Mouse (Mus musculus): ENCODE data around the gene Poln. TPM values are rescaled to one million over a fixed set of nuclear protein-coding genes. Genes with fewer than 3 reads are reported as not detected.

The Poln gene
- polyA plus RNA-seq, 1 experiment from 2014 or later = 1.2 TPM

- Histone ChIP-seq H3K27me3 (peaks cover 64% of the 10 kb centered on the region), H3K9ac (no peak overlapping the region), H3K4me2 (replicated peaks) (no peak overlapping the region), H3K27ac (no peak overlapping the region), H3K4me1 (peaks cover 6% of the 10 kb centered on the region; the same call in 1 of the 2 replicates), H3K9me3 (no peaks in the 10 kb centered on the region), H3K4me3 (no peak overlapping the region), H3K36me3 (no peaks in the 10 kb centered on the region)
- WGBS = 78% methylated on average over 3 of the region's 3 CpGs
- ATAC-seq (ENCODE audit: insufficient number of reproducible peaks, insufficient read depth, low FRiP score, low TSS enrichment) = no peak
Measured at GRCm38 (mm10) chr5:33998505-33998877, 170.8 kb downstream of the Poln start.

DNA sequence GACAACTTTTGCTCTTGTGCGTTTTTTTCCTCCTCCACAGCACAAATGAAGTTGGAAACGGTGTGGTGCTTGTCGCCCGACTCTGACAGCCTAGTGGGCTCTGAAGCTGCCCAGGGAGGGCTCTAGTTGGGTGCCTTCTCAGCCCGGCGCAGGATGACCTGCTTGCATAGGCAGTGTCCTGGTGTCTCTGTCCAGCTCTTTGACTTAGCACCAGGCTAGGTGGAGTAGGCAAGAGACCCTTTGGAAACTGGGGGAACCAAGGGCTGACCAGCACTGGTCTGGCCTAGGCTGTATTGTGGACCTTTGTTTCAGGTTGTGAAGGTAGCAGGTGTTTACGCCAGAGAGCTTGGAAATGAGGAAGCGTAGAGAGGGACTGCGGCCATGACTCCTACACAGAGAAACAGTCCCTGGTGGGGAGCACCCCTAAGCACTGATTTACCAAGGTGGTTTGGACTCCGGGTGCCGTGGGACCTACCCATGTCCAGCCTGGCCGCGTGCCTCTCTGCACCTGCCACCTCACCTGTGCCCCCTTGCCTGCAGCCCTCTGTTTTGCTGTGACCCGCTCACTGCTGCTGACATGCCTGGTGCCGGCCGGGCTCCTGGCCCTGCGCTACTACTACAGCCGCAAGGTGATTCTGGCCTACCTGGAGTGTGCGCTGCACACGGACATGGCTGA, 171.3 kb downstream of the Poln start:
- Histone ChIP-seq H3K27ac (no peak overlapping the region), H3K4me3 (peak overlapping the region; percentile 64), H3K9me3 (no peaks in the 10 kb centered on the region), H3K4me2 (replicated peaks) (peak overlapping the region; percentile 97), H3K27me3 (peaks cover 64% of the 10 kb centered on the region), H3K4me1 (peaks cover 6% of the 10 kb centered on the region; the same call in 1 of the 2 replicates), H3K36me3 (no peaks in the 10 kb centered on the region), H3K9ac (no peak overlapping the region)
- WGBS = 67% methylated on average over 20 of the region's 20 CpGs
- ATAC-seq (ENCODE audit: insufficient number of reproducible peaks, insufficient read depth, low FRiP score, low TSS enrichment) = no peak

- peak; percentile 4; the same call in 1 of the 2 replicates for ATAC-seq (ENCODE audit: insufficient number of reproducible peaks, insufficient read depth, low FRiP score, low TSS enrichment)
Measured at GRCm38 (mm10) chr5:33997051-33997741, 172.1 kb downstream of the Poln start.

GRCm38 (mm10) chr5:33996694-33997045, 172.6 kb downstream of the Poln start:
- Histone ChIP-seq H3K4me1 (peaks cover 6% of the 10 kb centered on the region; the same call in 1 of the 2 replicates), H3K27me3 (peaks cover 64% of the 10 kb centered on the region), H3K4me2 (replicated peaks) (peak overlapping the region; percentile 97), H3K27ac (0 out of 2 replicates have a peak overlapping the region, but pooled peaks have one; percentile 50), H3K4me3 (peak overlapping the region; percentile 64), H3K9me3 (no peaks in the 10 kb centered on the region), H3K9ac (peak overlapping the region; percentile 36), H3K36me3 (no peaks in the 10 kb centered on the region)
- WGBS = under 1% methylated on average over 38 of the region's 55 CpGs
- ATAC-seq (ENCODE audit: insufficient number of reproducible peaks, insufficient read depth, low FRiP score, low TSS enrichment) = no peak; the same call in 1 of the 2 replicates

More at GRCm38 (mm10) chr5:33997051-33997741, 172.1 kb downstream of the Poln start:
- peaks cover 64% of the 10 kb centered on the region for H3K27me3 ChIP-seq
- no peaks in the 10 kb centered on the region for H3K9me3 ChIP-seq
- peak overlapping the region; percentile 97 for H3K4me2 ChIP-seq (replicated peaks)
- WGBS = under 1% methylated on average over 74 of the region's 80 CpGs
- no peaks in the 10 kb centered on the region for H3K36me3 ChIP-seq
- H3K27ac ChIP-seq = no peak overlapping the region
- peak overlapping the region; percentile 64 for H3K4me3 ChIP-seq
- H3K4me1 ChIP-seq = peaks cover 6% of the 10 kb centered on the region; the same call in 1 of the 2 replicates
- H3K9ac ChIP-seq = peak overlapping the region; percentile 36

DNA sequence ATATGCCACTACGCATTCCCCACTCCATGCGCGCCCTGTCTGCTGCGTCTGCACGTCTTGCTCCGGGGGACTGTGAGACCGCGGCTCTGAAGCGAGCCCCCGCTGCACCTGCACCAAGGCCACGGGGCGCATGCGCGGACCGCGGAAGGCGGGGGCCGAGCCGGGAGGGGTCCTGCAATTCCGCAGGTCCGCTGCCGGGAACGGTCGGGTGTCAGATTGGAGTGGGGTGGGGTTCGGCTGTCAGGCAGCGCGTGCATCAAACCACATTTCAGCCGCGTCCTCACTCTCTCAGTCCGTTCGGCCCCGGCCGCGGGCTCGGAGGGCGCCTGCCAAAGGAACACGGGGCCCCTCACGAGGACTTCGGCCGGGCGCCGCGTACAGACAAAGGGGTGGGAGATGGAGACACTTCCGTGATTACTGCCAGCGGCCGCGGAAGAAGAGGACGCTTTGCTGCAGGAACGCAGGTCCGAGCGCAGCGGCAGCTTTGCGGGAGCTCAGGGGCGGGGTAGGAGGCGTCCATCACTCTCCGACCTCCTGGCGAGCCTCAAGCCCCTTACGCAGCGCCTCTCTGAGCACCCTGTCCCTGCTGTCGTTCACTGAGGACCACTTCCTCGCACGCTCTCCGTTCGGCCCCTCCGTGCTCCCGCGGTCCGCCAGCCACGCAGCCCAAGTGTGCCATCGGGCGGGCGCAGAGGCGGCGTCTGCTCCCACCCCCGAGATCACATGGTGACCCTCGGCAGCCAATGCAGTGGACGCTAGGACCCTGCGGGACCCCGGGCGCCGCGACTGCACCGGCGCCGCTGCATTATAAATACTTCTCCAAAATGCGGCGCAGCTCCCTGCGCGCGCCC, 173.2 kb downstream of the Poln start, which contains the start of gene Nat8l:
TSS of gene Nat8l (plus strand) at position 142 of the 851 bp plus-strand sequence.
- H3K4me2 ChIP-seq (replicated peaks) = peak within 1 kb of the TSS; percentile 97
- peak within 1 kb of the TSS; percentile 50 for H3K27ac ChIP-seq
- peak within 1 kb of the TSS; percentile 64 for H3K4me3 ChIP-seq
- under 1% methylated on average over 90 of the region's 90 CpGs for WGBS
- H3K9me3 ChIP-seq = no peaks in the 10 kb centered on the region
- peaks cover 6% of the 10 kb centered on the region; the same call in 1 of the 2 replicates for H3K4me1 ChIP-seq
- peak within 1 kb of the TSS; percentile 40 for H3K9ac ChIP-seq
- peak; percentile 68 for ATAC-seq (ENCODE audit: insufficient number of reproducible peaks, insufficient read depth, low FRiP score, low TSS enrichment)
- H3K36me3 ChIP-seq = no peaks in the 10 kb centered on the region
- H3K27me3 ChIP-seq = peaks cover 64% of the 10 kb centered on the region

- Histone ChIP-seq H3K9ac (no peak overlapping the region), H3K9me3 (no peaks in the 10 kb centered on the region), H3K4me2 (replicated peaks) (peak overlapping the region; percentile 97), H3K4me3 (peak overlapping the region; percentile 64), H3K27ac (no peak overlapping the region), H3K4me1 (peaks cover 6% of the 10 kb centered on the region; the same call in 1 of the 2 replicates), H3K27me3 (peaks cover 61% of the 10 kb centered on the region), H3K36me3 (no peaks in the 10 kb centered on the region)
- 30% methylated on average over 28 of the region's 28 CpGs for WGBS
- no peak for ATAC-seq (ENCODE audit: insufficient number of reproducible peaks, insufficient read depth, low FRiP score, low TSS enrichment)
Measured at GRCm38 (mm10) chr5:33994671-33995625, 174.3 kb downstream of the Poln start.

- Histone ChIP-seq H3K9me3 (no peaks in the 10 kb centered on the region), H3K4me2 (replicated peaks) (peak within 1 kb of the TSS; percentile 90), H3K27me3 (no peaks in the 10 kb centered on the region), H3K4me3 (peak within 1 kb of the TSS; percentile 94), H3K36me3 (0 out of 2 replicates have a peak, but pooled peaks cover 6% of the 10 kb centered on the region), H3K27ac (peak within 1 kb of the TSS; percentile 73), H3K9ac (peak within 1 kb of the TSS; percentile 92), H3K4me1 (0 out of 2 replicates have a peak, but pooled peaks cover 8% of the 10 kb centered on the region)
- WGBS = under 1% methylated on average over 88 of the region's 88 CpGs
- peak; percentile 79 for ATAC-seq (ENCODE audit: insufficient number of reproducible peaks, insufficient read depth, low FRiP score, low TSS enrichment)
Measured at GRCm38 (mm10) chr5:33983309-33984121, 185.7 kb downstream of the Poln start, which contains the start of gene Gm1673. Gene Gm1673, plus strand, starts transcription at chr5:33983433.

DNA sequence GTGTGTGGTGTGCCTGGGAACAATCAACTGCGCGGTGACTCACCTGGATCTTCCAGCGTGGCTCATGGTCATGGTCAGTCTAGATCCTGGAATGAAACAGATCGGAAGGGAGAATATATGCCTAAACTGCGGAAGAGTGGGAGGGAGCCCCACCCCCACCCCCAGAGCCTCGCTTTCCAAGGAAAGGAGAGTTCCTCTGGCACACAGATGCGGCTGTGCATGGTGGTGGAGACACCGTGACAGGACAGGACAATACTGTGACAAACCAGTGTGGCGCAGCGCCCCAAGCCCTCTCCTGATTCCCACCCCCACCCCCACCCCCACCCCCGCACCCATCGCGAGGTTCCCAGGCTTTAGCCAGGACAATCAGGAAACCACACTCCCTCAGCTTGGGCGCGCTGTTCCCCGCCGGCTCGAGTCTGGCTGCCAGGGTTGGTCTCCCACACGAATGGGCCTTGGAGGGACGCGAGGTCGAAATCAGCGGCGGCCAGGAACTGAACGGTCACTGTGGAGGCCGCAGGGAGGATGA, 186.5 kb downstream of the Poln start:
- Histone ChIP-seq H3K9ac (peak overlapping the region; percentile 92), H3K4me1 (0 out of 2 replicates have a peak, but pooled peaks cover 8% of the 10 kb centered on the region), H3K4me2 (replicated peaks) (peak overlapping the region; percentile 90), H3K9me3 (no peaks in the 10 kb centered on the region), H3K27me3 (no peaks in the 10 kb centered on the region), H3K36me3 (0 out of 2 replicates have a peak, but pooled peaks cover 6% of the 10 kb centered on the region), H3K4me3 (peak overlapping the region; percentile 94), H3K27ac (peak overlapping the region; percentile 73)
- no peak; the same call in 1 of the 2 replicates for ATAC-seq (ENCODE audit: insufficient number of reproducible peaks, insufficient read depth, low FRiP score, low TSS enrichment)
- WGBS = 4% methylated on average over 26 of the region's 26 CpGs

DNA sequence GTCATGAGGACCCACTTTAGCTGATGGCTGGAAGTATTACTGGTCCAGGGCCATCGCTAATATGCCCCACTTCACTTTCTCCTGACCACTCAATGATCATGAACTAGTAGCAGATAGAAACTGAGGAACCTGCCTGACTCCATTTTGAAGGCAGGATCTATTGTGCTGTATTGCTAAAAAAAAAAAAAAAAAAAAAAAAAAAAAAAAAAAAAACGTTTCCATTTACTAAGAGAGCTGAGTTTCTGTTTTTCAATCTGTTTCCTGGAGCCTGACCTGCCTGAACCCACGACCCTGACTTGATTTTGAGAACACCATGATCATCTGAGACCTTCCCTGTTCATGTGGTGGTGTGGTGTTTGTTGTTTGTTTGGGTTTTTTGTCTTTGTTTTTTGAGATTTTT, 193.0 kb downstream of the Poln start:
- no peaks in the 10 kb centered on the region for H3K9me3 ChIP-seq
- no peaks in the 10 kb centered on the region for H3K4me1 ChIP-seq
- no peak overlapping the region for H3K4me2 ChIP-seq (replicated peaks)
- no peak for ATAC-seq (ENCODE audit: insufficient number of reproducible peaks, insufficient read depth, low FRiP score, low TSS enrichment)
- no peaks in the 10 kb centered on the region for H3K27me3 ChIP-seq
- H3K36me3 ChIP-seq = no peaks in the 10 kb centered on the region
- H3K9ac ChIP-seq = no peak overlapping the region
- 35% methylated on average over 3 of the region's 3 CpGs for WGBS
- no peak overlapping the region for H3K4me3 ChIP-seq
- H3K27ac ChIP-seq = no peak overlapping the region

DNA sequence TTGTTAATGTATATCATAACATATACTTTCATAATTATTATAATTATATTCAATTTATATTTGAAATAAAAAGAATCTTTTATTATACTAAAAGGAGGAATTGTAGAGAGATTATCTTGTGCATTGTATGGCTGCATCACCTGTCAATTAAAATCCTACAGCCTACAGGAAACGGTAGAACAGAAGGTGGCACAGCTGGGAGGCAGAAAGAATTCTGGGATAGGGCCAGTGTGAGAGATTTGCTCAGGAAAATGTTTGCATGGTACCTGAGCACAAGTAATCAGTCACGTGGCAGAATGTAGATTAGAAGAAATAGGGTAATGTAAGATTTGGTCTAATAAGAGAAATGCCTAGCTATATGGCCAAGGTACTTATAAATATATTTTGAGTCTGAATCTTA, 194.5 kb downstream of the Poln start:
- Histone ChIP-seq H3K27me3 (no peaks in the 10 kb centered on the region), H3K27ac (no peak overlapping the region), H3K4me1 (no peaks in the 10 kb centered on the region), H3K36me3 (no peaks in the 10 kb centered on the region), H3K4me2 (replicated peaks) (no peak overlapping the region), H3K4me3 (no peak overlapping the region), H3K9ac (no peak overlapping the region), H3K9me3 (no peaks in the 10 kb centered on the region)
- 66% methylated on average over 2 of the region's 2 CpGs for WGBS
- ATAC-seq (ENCODE audit: insufficient number of reproducible peaks, insufficient read depth, low FRiP score, low TSS enrichment) = no peak

All from embryonic facial prominence, embryonic 12.5 days (tissue).